Mouse (Mus musculus) forebrain, embryonic 11.5 days (tissue): Measurements from ENCODE around the gene Nme1. TPM values are rescaled to one million over a fixed set of nuclear protein-coding genes. Genes with fewer than 3 reads are reported as not detected.
"Not testable (repeated sequence)": the region's sequence is repeated elsewhere in the genome, so short reads cannot be mapped to it uniquely, and the experiment has no call there.

Experiments used
- ATAC-seq: fragments of 200-750 bp; cut with Nextera tagmentation; replicated peaks from 2 replicates; pipeline ENCODE4 v1.8.0; 2017; ENCODE audit warnings: moderate TSS enrichment; ENCODE audit not compliant: low FRiP score
- DNase-seq: peaks from one replicate; pipeline ENCODE4 v3.0.0-alpha.2; 2017; ENCODE audit warnings: low spot score
- H3K27ac ChIP-seq: fragments of 300-500 bp; sonication (generic); 2 replicates; pipeline ENCODE4 v1.5.1; 2014; ENCODE audit warnings: low read depth, low read length
- H3K27me3 ChIP-seq: fragments of 300-500 bp; sonication (generic); 2 replicates; pipeline ENCODE4 v1.6.1; 2014; ENCODE audit warnings: mild to moderate bottlenecking, low read length, mixed read lengths; ENCODE audit not compliant: control insufficient read depth, insufficient read depth
- H3K36me3 ChIP-seq: fragments of 300-500 bp; sonication (generic); 2 replicates; pipeline ENCODE4 v1.6.1; 2014; ENCODE audit warnings: mild to moderate bottlenecking, low read length, moderate library complexity, mixed read lengths; ENCODE audit not compliant: control insufficient read depth, insufficient read depth
- H3K4me1 ChIP-seq: fragments of 300-500 bp; sonication (generic); replicated peaks from 2 replicates; pipeline ENCODE4 v1.6.1; 2014; ENCODE audit warnings: low read length, mixed read lengths; ENCODE audit not compliant: control insufficient read depth, insufficient read depth
- H3K4me2 ChIP-seq: fragments of 300-500 bp; sonication (generic); 2 replicates; pipeline ENCODE4 v1.6.1; 2014; ENCODE audit warnings: low read depth, mild to moderate bottlenecking, low read length, moderate library complexity, mixed read lengths; ENCODE audit not compliant: severe bottlenecking
- H3K4me3 ChIP-seq: fragments of 300-500 bp; sonication (generic); 2 replicates; pipeline ENCODE4 v1.5.1; 2014; ENCODE audit warnings: low read depth, low read length
- H3K9ac ChIP-seq: fragments of 300-500 bp; sonication (generic); 2 replicates; pipeline ENCODE4 v1.6.1; 2014; ENCODE audit warnings: low read length
- H3K9me3 ChIP-seq: fragments of 300-500 bp; sonication (generic); 2 replicates; pipeline ENCODE4 v1.6.1; 2016; ENCODE audit warnings: low read length, mixed read lengths; ENCODE audit not compliant: control insufficient read depth
- WGBS: fragments of 180-500 bp; shearing (Covaris S2); extraction: QIAGEN DNeasy Blood & Tissue Kit; methylation state at CpG from one replicate; pipeline ENCODE4 v1.1.7; 2014; 5-methylcytosine and 5-hydroxymethylcytosine counted together
- polyA plus RNA-seq: library from polyadenylated mRNA; unstranded; fragments of >200 nt; fragmentation: Nextera tagmentation; extraction: Ambion mirVana; gene quantifications from 2 replicates; pipeline ENCODE4 v1.2.1, GENCODE M21; 2014

The Nme1 gene
- polyA plus RNA-seq, 1 experiment from 2014 or later = 231 TPM

- no peak overlapping the region for H3K4me2 ChIP-seq
- ATAC-seq (no peak), DNase-seq (no peak)
- H3K9me3 ChIP-seq = no peaks in the 10 kb centered on the region
- peaks cover 6% of the 10 kb centered on the region; the same call in 1 of the 2 replicates for H3K36me3 ChIP-seq
- 91% methylated on average over 2 of the region's 2 CpGs for WGBS
- no peaks in the 10 kb centered on the region for H3K27me3 ChIP-seq
- no peaks in the 10 kb centered on the region for H3K4me1 ChIP-seq
- no peak overlapping the region for H3K4me3 ChIP-seq
- no peak overlapping the region for H3K27ac ChIP-seq
- H3K9ac ChIP-seq = no peak overlapping the region
These were observed 27.4 kb downstream of the Nme1 start for GRCm38 (mm10) chr11:93940906-93941305.

- DNase-seq (no peak), ATAC-seq (no peak)
- Histone ChIP-seq H3K27ac (no peak overlapping the region), H3K4me3 (no peak overlapping the region), H3K27me3 (no peaks in the 10 kb centered on the region), H3K4me2 (no peak overlapping the region), H3K4me1 (no peaks in the 10 kb centered on the region), H3K36me3 (no peaks in the 10 kb centered on the region; the same call in 1 of the 2 replicates), H3K9ac (no peak overlapping the region), H3K9me3 (no peaks in the 10 kb centered on the region)
These were observed 39.2 kb downstream of the Nme1 start for GRCm38 (mm10) chr11:93929106-93929505.

- not testable (repeated sequence) for DNase-seq, H3K27me3 ChIP-seq, ATAC-seq, H3K4me2 ChIP-seq, H3K27ac ChIP-seq, H3K9ac ChIP-seq, H3K9me3 ChIP-seq, H3K4me3 ChIP-seq, H3K4me1 ChIP-seq, H3K36me3 ChIP-seq
- WGBS = 96% methylated on average over 2 of the region's 2 CpGs
These were observed 53.3 kb downstream of the Nme1 start for GRCm38 (mm10) chr11:93915019-93915418.

DNA sequence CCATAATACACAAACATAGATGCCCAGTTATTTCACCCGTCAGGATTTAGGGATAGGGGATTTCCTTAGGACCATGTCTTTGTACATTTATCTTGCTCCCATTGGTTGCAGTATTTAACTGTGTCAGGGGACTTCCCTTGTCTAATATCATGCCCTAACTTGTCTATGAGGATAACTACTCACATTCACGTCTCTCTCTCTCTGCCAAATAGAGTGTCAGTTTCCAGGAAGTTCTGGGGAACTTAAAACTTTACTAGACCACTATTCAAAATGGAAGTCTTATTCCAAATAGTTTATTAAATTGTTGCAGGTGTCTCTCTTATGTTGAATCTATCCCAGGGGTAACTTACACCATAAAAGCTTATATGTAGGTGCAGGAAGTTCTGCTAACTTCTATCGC, 56.7 kb downstream of the Nme1 start:
- ATAC-seq (no peak), DNase-seq (no peak)
- H3K27me3 ChIP-seq = no peaks in the 10 kb centered on the region
- H3K36me3 ChIP-seq = peaks cover 4% of the 10 kb centered on the region; the same call in 1 of the 2 replicates
- no peak overlapping the region for H3K27ac ChIP-seq
- no peak overlapping the region for H3K9ac ChIP-seq
- no peak overlapping the region for H3K4me2 ChIP-seq
- no peak overlapping the region for H3K4me3 ChIP-seq
- H3K4me1 ChIP-seq = no peaks in the 10 kb centered on the region
- H3K9me3 ChIP-seq = no peaks in the 10 kb centered on the region
- WGBS = 90% methylated on average over 3 of the region's 3 CpGs

- Histone ChIP-seq H3K9ac (no peak overlapping the region), H3K27me3 (no peaks in the 10 kb centered on the region), H3K27ac (no peak overlapping the region), H3K4me3 (no peak overlapping the region), H3K4me2 (no peak overlapping the region), H3K36me3 (peaks cover 4% of the 10 kb centered on the region; the same call in 1 of the 2 replicates), H3K9me3 (no peaks in the 10 kb centered on the region), H3K4me1 (no peaks in the 10 kb centered on the region)
- no peak for DNase-seq
- ATAC-seq = no peak
- 87% methylated on average over 9 of the region's 9 CpGs for WGBS
These were observed 59.5 kb downstream of the Nme1 start for GRCm38 (mm10) chr11:93908829-93909228.

- no peak overlapping the region for H3K9ac ChIP-seq
- H3K27me3 ChIP-seq = no peaks in the 10 kb centered on the region
- H3K4me1 ChIP-seq = no peaks in the 10 kb centered on the region
- H3K4me2 ChIP-seq = no peak overlapping the region
- no peak for DNase-seq
- 89% methylated on average over 3 of the region's 3 CpGs for WGBS
- H3K9me3 ChIP-seq = no peaks in the 10 kb centered on the region
- no peak overlapping the region for H3K27ac ChIP-seq
- no peak overlapping the region for H3K4me3 ChIP-seq
- no peak for ATAC-seq
- H3K36me3 ChIP-seq = peaks cover 4% of the 10 kb centered on the region; the same call in 1 of the 2 replicates
These were observed 60.5 kb downstream of the Nme1 start for GRCm38 (mm10) chr11:93907839-93908238.

Other genes starting within 250 kb of the Nme1 start
- gene Utp18, start 82.8 kb downstream of the Nme1 start, polyA plus RNA-seq = 48.4 and 51.2 TPM in 2 replicates
- 33.9 and 37.2 TPM in 2 replicates for gene Mbtd1, start 82.7 kb downstream of the Nme1 start, polyA plus RNA-seq
- gene Nme2, start 12.3 kb downstream of the Nme1 start, polyA plus RNA-seq = 144 and 155 TPM in 2 replicates
- 371 and 408 TPM in 2 replicates for gene Gm20390, start 228 bp downstream of the Nme1 start, polyA plus RNA-seq
- gene Spag9, start 27.6 kb upstream of the Nme1 start, polyA plus RNA-seq = 93.4 and 101 TPM in 2 replicates
- gene Tob1, start 242.9 kb upstream of the Nme1 start, polyA plus RNA-seq = 43.0 and 44.0 TPM in 2 replicates